Mouse (Mus musculus): Measurements from ENCODE around the gene C6.

DNA sequence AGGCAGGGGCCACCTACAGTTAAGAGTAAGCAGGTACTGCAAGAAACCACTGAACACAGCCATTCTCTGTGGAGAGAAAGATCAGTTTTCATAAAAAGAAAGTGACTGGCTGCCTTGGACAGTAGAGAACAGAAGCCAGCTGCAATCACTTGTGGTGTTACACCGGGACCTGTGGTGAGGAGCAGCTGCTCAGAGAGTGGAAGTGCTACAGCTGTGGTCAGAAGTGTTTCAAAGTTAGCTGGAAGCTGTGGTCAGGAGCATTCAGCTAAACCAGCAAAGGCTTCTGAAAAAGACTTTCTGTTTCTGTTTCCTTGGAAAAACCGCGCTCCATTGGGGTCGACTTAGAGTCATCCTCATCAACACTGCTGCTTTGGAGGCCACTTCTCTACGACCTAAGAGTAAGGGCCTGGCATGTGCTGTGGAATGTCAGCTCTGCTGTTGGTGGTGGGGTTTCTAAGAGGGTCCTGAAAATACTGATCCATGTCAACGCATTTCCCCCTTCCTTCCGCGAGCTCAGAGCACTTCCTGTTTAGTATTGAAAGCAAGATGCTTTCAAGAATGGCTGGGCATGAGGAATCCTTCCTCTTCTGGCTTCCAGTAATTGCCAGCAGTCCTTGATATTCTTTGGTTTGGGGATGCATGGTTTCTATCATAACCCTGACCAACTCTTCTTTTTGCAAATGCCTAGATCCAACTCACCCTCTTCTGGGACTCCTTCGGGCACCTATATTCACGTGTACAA, 89.9 kb downstream of the C6 start:
- TF ChIP-seq CTCF (IDR thresholded peaks at IDR 0.05; ENCODE audit: low read depth, low read length) (no peak), TAL1 (conservative IDR thresholded peaks at IDR 0.05; ENCODE audit: low read depth, low read length) (no peak), POLR2AphosphoS5 (IDR thresholded peaks at IDR 0.05; ENCODE audit: insufficient replicate concordance, low read depth, low read length) (no peak), GATA1 (IDR thresholded peaks at IDR 0.05; ENCODE audit: borderline replicate concordance, low read length) (no peak), GATA2 (IDR thresholded peaks at IDR 0.05; ENCODE audit: borderline replicate concordance, low read depth, low read length) (no peak)
